Mouse (Mus musculus) heart, embryonic 14.5 days (tissue): ENCODE results near the gene Ngly1. TPM values are rescaled to one million over a fixed set of nuclear protein-coding genes. Genes with fewer than 3 reads are reported as not detected.

Experiments
- ATAC-seq: fragments of 200-750 bp; cut with Nextera tagmentation; 2 replicates; pipeline ENCODE4 v1.8.0; 2017; ENCODE audit warnings: low read depth, moderate TSS enrichment; ENCODE audit not compliant: insufficient number of reproducible peaks, insufficient read depth, low FRiP score
- H3K27ac ChIP-seq, 2 experiments: fragments of 200-500 bp in 1 of 2; fragments of 300-500 bp in 1 of 2; sonication (generic) in 1 of 2; replicated peaks in 1 of 2; 2 replicates each; pipeline ENCODE4 v1.5.1; 2012 to 2014; ENCODE audit warnings: low read depth in 2 of 2, low read length in 2 of 2, control low read depth in 1 of 2, mild to moderate bottlenecking in 1 of 2, mixed read lengths in 1 of 2; ENCODE audit not compliant: control insufficient read depth in 1 of 2, insufficient read depth in 1 of 2
- H3K27me3 ChIP-seq: fragments of 300-500 bp; sonication (generic); 2 replicates; pipeline ENCODE4 v1.6.1; 2014; ENCODE audit warnings: mild to moderate bottlenecking, low read length, control low read depth; ENCODE audit not compliant: control insufficient read depth, insufficient read depth
- H3K36me3 ChIP-seq: fragments of 300-500 bp; sonication (generic); 2 replicates; pipeline ENCODE4 v1.6.1; 2014; ENCODE audit warnings: mild to moderate bottlenecking, control low read depth, low read length, mixed read lengths; ENCODE audit not compliant: control insufficient read depth, insufficient read depth
- H3K4me1 ChIP-seq, 2 experiments: fragments of 200-500 bp in 1 of 2; fragments of 300-500 bp in 1 of 2; sonication (generic) in 1 of 2; 2 replicates each; pipeline ENCODE4 v1.6.1; 2012 to 2014; ENCODE audit warnings: low read length in 2 of 2, control low read depth in 1 of 2, mixed read lengths in 1 of 2; ENCODE audit not compliant: control insufficient read depth in 2 of 2, insufficient read depth in 2 of 2
- H3K4me2 ChIP-seq: fragments of 300-500 bp; sonication (generic); 2 replicates; pipeline ENCODE4 v1.6.1; 2014; ENCODE audit warnings: mild to moderate bottlenecking, low read length
- H3K4me3 ChIP-seq, 2 experiments: fragments of 200-500 bp in 1 of 2; fragments of 300-500 bp in 1 of 2; sonication (generic) in 1 of 2; 2 replicates each; pipeline ENCODE4 v1.5.1; 2012 to 2014; ENCODE audit warnings: low read length in 2 of 2, mild to moderate bottlenecking in 2 of 2, control low read depth in 1 of 2, low read depth in 1 of 2, moderate library complexity in 1 of 2; ENCODE audit not compliant: control insufficient read depth in 1 of 2, insufficient read depth in 1 of 2
- H3K9ac ChIP-seq: fragments of 300-500 bp; sonication (generic); 2 replicates; pipeline ENCODE4 v1.6.1; 2014; ENCODE audit warnings: mild to moderate bottlenecking, low read length
- H3K9me3 ChIP-seq: fragments of 300-500 bp; sonication (generic); 2 replicates; pipeline ENCODE4 v1.6.1; 2016; ENCODE audit warnings: low read length, control low read depth; ENCODE audit not compliant: control insufficient read depth
- WGBS: fragments of 180-500 bp; shearing (Covaris S2); extraction: QIAGEN DNeasy Blood & Tissue Kit; methylation state at CpG from one replicate; pipeline ENCODE4 v1.1.7; 2014; 5-methylcytosine and 5-hydroxymethylcytosine counted together
- polyA plus RNA-seq: library from polyadenylated mRNA; unstranded; fragments of >200 nt; fragmentation: Nextera tagmentation; extraction: Ambion mirVana; gene quantifications from 2 replicates; pipeline ENCODE4 v1.2.1, GENCODE M21; 2014

Ngly1 gene
- polyA plus RNA-seq, 1 experiment from 2014 or later, result 26.6 TPM

- WGBS, result 49% methylated on average over 7 of the region's 7 CpGs
- H3K9ac ChIP-seq, result no peak overlapping the region
- H3K4me2 ChIP-seq, result no peak overlapping the region
- no peak overlapping the region for H3K4me3 ChIP-seq
- ATAC-seq, result no peak
- peak overlapping the region; percentile 41 to 56; a peak in 3 of 4 replicates for H3K27ac ChIP-seq
- H3K9me3 ChIP-seq, result no peaks in the 10 kb centered on the region
- peaks cover 6 to 11% of the 10 kb centered on the region in 2 experiments; a peak in 3 of 4 replicates for H3K4me1 ChIP-seq
- H3K36me3 ChIP-seq, result 0 out of 2 replicates have a peak, but pooled peaks cover 5% of the 10 kb centered on the region
- no peaks in the 10 kb centered on the region for H3K27me3 ChIP-seq
Measured at GRCm38 (mm10) chr14:16313936-16314521, 64.9 kb downstream of the Ngly1 start.

- Histone ChIP-seq H3K27me3 (no peaks in the 10 kb centered on the region), H3K4me2 (no peak overlapping the region), H3K4me3 (no peak overlapping the region), H3K9ac (no peak overlapping the region), H3K27ac (no peak overlapping the region), H3K36me3 (0 out of 2 replicates have a peak, but pooled peaks cover 5% of the 10 kb centered on the region), H3K4me1 (peaks cover 6 to 11% of the 10 kb centered on the region in 2 experiments; a peak in 3 of 4 replicates), H3K9me3 (no peaks in the 10 kb centered on the region)
- WGBS, result 74% methylated on average over 2 of the region's 2 CpGs
- ATAC-seq, result no peak
Measured at GRCm38 (mm10) chr14:16314842-16315241, 65.8 kb downstream of the Ngly1 start.

- Histone ChIP-seq H3K36me3 (no peaks in the 10 kb centered on the region), H3K4me2 (no peak overlapping the region), H3K27ac (peak overlapping the region in 1 of 2 experiments; percentile 41; a peak in 1 of 4 replicates), H3K27me3 (no peaks in the 10 kb centered on the region), H3K4me3 (no peak overlapping the region), H3K9ac (no peak overlapping the region), H3K4me1 (peaks cover 6 to 11% of the 10 kb centered on the region in 2 experiments; a peak in 3 of 4 replicates), H3K9me3 (no peaks in the 10 kb centered on the region)
- WGBS, result 13% methylated on average over 1 of the region's 1 CpGs
- ATAC-seq, result no peak
Measured at GRCm38 (mm10) chr14:16316715-16317114, 67.6 kb downstream of the Ngly1 start.

- H3K27ac ChIP-seq, result no peak overlapping the region
- H3K9me3 ChIP-seq, result no peaks in the 10 kb centered on the region
- H3K4me1 ChIP-seq, result peaks cover 2 to 4% of the 10 kb centered on the region in 2 experiments; a peak in 2 of 4 replicates
- no peaks in the 10 kb centered on the region for H3K36me3 ChIP-seq
- H3K9ac ChIP-seq, result no peak overlapping the region
- H3K4me3 ChIP-seq, result no peak overlapping the region
- WGBS, result 78% methylated on average over 2 of the region's 2 CpGs
- no peak for ATAC-seq
- no peaks in the 10 kb centered on the region for H3K27me3 ChIP-seq
- H3K4me2 ChIP-seq, result no peak overlapping the region
Measured at GRCm38 (mm10) chr14:16319818-16320217, 70.7 kb downstream of the Ngly1 start.

GRCm38 (mm10) chr14:16324394-16324793 lies 75.3 kb downstream of the Ngly1 start:
- Histone ChIP-seq H3K4me1 (peaks cover 8 to 10% of the 10 kb centered on the region in 2 experiments), H3K4me3 (no peak overlapping the region), H3K9me3 (no peaks in the 10 kb centered on the region), H3K27ac (no peak overlapping the region), H3K36me3 (no peaks in the 10 kb centered on the region), H3K27me3 (no peaks in the 10 kb centered on the region), H3K4me2 (no peak overlapping the region), H3K9ac (no peak overlapping the region)
- WGBS, result 73% methylated on average over 4 of the region's 4 CpGs
- ATAC-seq, result no peak

- Histone ChIP-seq H3K9me3 (no peaks in the 10 kb centered on the region), H3K4me1 (peaks cover 8 to 10% of the 10 kb centered on the region in 2 experiments), H3K4me3 (no peak overlapping the region), H3K4me2 (no peak overlapping the region), H3K27ac (no peak overlapping the region), H3K36me3 (no peaks in the 10 kb centered on the region), H3K27me3 (no peaks in the 10 kb centered on the region), H3K9ac (no peak overlapping the region)
- 28% methylated on average over 1 of the region's 1 CpGs for WGBS
- ATAC-seq, result no peak
Measured at GRCm38 (mm10) chr14:16325208-16325607, 76.1 kb downstream of the Ngly1 start.

- Histone ChIP-seq H3K36me3 (no peaks in the 10 kb centered on the region), H3K4me3 (no peak overlapping the region), H3K27ac (peak overlapping the region; percentile 39 to 67), H3K27me3 (no peaks in the 10 kb centered on the region), H3K4me1 (peaks cover 8 to 10% of the 10 kb centered on the region in 2 experiments), H3K9me3 (no peaks in the 10 kb centered on the region), H3K9ac (peak overlapping the region; percentile 31; the same call in 1 of the 2 replicates), H3K4me2 (no peak overlapping the region)
- peak; percentile 85; the same call in 1 of the 2 replicates for ATAC-seq
- WGBS, result 2% methylated on average over 2 of the region's 2 CpGs
Measured at GRCm38 (mm10) chr14:16328531-16328930, 79.5 kb downstream of the Ngly1 start.
